Mouse (Mus musculus) liver, embryonic 15.5 days (tissue): ENCODE measurements around the gene Grifin. TPM values are rescaled to one million over a fixed set of nuclear protein-coding genes. Genes with fewer than 3 reads are reported as not detected.

ENCODE experiments used
- ATAC-seq: fragments of 200-750 bp; cut with Nextera tagmentation; 2 replicates; pipeline ENCODE4 v1.8.0; 2017; ENCODE audit warnings: moderate number of reproducible peaks, mild to moderate bottlenecking, moderate library complexity; ENCODE audit not compliant: insufficient read depth
- H3K27ac ChIP-seq: fragments of 300-500 bp; sonication (generic); replicated peaks from 2 replicates; pipeline ENCODE4 v1.5.1; 2015; ENCODE audit warnings: mild to moderate bottlenecking, inconsistent platforms
- H3K27me3 ChIP-seq: fragments of 300-500 bp; sonication (generic); 2 replicates; pipeline ENCODE4 v1.6.1; 2015; ENCODE audit warnings: mild to moderate bottlenecking, inconsistent platforms
- H3K36me3 ChIP-seq: fragments of 300-500 bp; sonication (generic); replicated peaks from 2 replicates; pipeline ENCODE4 v1.6.1; 2015; ENCODE audit warnings: moderate library complexity, mild to moderate bottlenecking, inconsistent platforms
- H3K4me1 ChIP-seq: fragments of 300-500 bp; sonication (generic); replicated peaks from 2 replicates; pipeline ENCODE4 v1.6.1; 2015; ENCODE audit warnings: inconsistent platforms
- H3K4me2 ChIP-seq: fragments of 300-500 bp; sonication (generic); 2 replicates; pipeline ENCODE4 v1.6.1; 2015; ENCODE audit warnings: moderate library complexity, mild to moderate bottlenecking, inconsistent platforms
- H3K4me3 ChIP-seq: fragments of 300-500 bp; sonication (generic); replicated peaks from 2 replicates; pipeline ENCODE4 v1.5.1; 2015; ENCODE audit warnings: mild to moderate bottlenecking, inconsistent platforms
- H3K9ac ChIP-seq: fragments of 300-500 bp; sonication (generic); 2 replicates; pipeline ENCODE4 v1.6.1; 2015; ENCODE audit warnings: moderate library complexity, mild to moderate bottlenecking, inconsistent platforms
- H3K9me3 ChIP-seq: fragments of 300-500 bp; sonication (generic); replicated peaks from 2 replicates; pipeline ENCODE4 v1.6.1; 2016; ENCODE audit warnings: inconsistent platforms
- WGBS: fragments of 180-500 bp; shearing (Covaris S2); methylation state at CpG from one replicate; pipeline ENCODE4 v1.1.7; 2015; ENCODE audit warnings: mixed read lengths; ENCODE audit not compliant: insufficient replicate concordance; 5-methylcytosine and 5-hydroxymethylcytosine counted together
- polyA plus RNA-seq: library from polyadenylated mRNA; unstranded; fragments of >200 nt; fragmentation: Nextera tagmentation; extraction: Ambion mirVana; gene quantifications from 2 replicates; pipeline ENCODE4 v1.2.1, GENCODE M21; 2015

Gene Grifin
- polyA plus RNA-seq, 1 experiment from 2014 or later: 1.9 TPM

DNA sequence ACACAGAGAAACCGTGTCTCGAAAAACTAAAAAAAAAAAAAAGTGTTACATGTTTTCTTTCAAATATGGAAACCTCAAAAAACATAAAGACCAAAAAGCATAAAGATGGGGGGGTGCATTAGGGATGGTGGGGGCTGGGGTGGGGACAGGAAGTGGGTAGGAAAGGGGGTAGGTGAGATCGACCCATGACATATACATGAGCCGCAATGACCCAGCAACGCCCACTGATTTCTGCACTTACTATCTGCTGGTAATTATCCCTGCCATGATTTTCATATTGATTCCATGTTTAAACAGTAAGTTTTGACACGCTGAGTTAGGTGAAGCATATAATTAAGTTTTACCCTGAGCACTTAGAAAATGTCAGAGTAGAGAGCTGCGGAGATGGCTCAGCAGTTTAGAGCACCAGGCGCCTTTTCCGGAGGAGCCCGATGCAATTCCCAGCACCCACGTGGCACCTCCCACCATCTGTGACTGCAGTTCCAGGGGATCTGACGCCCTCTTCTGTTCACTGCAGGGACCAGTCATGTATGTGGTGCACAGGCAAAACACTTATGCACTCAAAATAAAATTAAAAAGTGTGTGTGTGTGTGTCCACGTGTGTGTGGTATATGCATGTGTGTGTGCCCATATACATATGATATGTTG is 5.5 kb upstream of the Grifin start:
- Histone ChIP-seq H3K4me3 (no peak overlapping the region), H3K9me3 (no peaks in the 10 kb centered on the region), H3K36me3 (no peaks in the 10 kb centered on the region), H3K9ac (no peak overlapping the region), H3K4me2 (no peak overlapping the region), H3K27me3 (no peaks in the 10 kb centered on the region), H3K4me1 (peaks cover 36% of the 10 kb centered on the region), H3K27ac (no peak overlapping the region)
- no peak for ATAC-seq
- WGBS: 74% methylated on average over 13 of the region's 13 CpGs

DNA sequence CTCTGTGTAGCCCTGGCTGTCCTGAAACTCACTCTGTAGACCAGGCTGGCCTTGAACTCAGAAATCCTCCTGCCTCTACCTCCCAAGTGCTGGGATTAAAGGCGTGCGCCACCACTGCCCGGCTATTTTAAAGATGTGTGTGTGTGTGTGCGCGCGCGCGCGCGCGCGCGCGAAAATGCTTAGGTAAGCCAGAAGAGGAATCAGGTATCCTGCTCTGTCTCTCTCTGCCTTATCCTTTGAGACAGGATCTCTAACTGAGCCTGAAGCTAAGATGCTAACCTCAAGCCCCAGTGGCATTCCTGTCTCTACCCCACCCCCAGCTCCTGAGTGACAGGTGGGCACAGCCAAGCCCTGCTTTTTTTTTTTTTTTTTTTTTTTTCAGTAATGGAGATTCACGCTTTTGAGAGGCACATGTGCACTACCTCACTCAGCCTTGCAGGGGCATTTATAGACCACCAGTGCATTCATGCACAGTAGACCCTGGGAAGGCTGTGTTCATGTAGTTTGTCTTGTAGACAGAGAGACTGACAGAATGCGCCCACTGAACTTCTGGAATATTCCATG is 4.2 kb upstream of the Grifin start:
- no peak overlapping the region for H3K4me2 ChIP-seq
- H3K36me3 ChIP-seq: no peaks in the 10 kb centered on the region
- no peaks in the 10 kb centered on the region for H3K27me3 ChIP-seq
- no peak for ATAC-seq
- WGBS: 79% methylated on average over 16 of the region's 16 CpGs
- no peaks in the 10 kb centered on the region for H3K9me3 ChIP-seq
- H3K27ac ChIP-seq: no peak overlapping the region
- H3K4me1 ChIP-seq: peaks cover 47% of the 10 kb centered on the region
- H3K4me3 ChIP-seq: no peak overlapping the region
- no peak overlapping the region for H3K9ac ChIP-seq

DNA sequence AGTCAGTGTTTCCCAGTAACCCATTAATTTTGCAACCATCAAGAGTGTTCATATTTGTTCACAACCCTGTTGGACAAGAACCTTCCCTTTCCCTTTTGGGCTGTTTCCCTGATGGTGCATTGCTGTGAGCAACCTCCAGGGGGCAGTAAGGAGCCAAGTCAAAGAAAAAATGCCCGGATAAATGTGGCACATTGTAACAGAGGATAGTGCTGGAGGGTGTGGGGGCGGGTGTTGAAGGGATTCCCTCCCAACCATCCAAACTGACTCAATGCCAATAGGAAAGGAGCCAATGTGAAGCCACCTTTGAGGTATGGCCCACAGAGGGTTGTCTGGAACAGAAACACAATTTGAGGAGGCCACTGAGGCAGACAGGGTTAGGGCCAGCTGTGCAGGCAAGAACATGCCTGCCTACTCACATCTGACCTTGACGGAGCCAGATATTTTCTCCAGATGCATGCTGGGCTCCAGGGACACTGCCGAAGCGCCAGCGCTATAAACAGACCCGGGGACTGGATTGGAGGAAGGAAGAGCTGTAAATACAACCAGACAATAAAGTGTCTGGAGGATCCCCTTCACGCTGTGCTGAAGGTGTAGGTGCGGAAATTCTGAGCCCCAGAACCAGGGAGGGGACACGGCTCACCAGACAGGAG is 3.6 kb upstream of the Grifin start:
- no peak overlapping the region for H3K9ac ChIP-seq

DNA sequence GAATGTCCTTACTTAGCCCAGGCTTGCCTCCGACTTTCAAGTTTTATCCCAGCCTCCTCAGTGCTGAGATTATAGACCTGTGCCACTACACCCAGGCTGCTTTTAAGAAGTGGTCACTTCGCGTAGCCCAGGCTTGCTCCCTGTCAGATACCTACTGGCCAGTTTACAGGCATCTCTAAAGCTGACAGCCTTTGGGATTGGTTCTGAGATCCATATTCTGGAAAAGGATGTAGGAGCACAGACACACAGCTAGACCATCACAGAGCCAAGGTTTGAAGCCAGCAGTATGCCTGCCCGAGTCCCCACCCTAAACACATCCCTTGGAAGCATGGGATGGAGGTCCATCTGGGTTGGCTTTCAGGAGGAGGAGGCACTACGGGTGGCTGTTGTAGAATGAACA is 2.9 kb upstream of the Grifin start:
- 71% methylated on average over 5 of the region's 5 CpGs for WGBS
- ATAC-seq: no peak
- Histone ChIP-seq H3K27ac (peak overlapping the region; percentile 46), H3K4me2 (no peak overlapping the region), H3K9me3 (no peaks in the 10 kb centered on the region), H3K9ac (no peak overlapping the region), H3K36me3 (no peaks in the 10 kb centered on the region), H3K4me3 (no peak overlapping the region), H3K27me3 (peaks cover 3% of the 10 kb centered on the region), H3K4me1 (peaks cover 55% of the 10 kb centered on the region)

More for the DNA sequence above, 3.6 kb upstream of the Grifin start:
- no peaks in the 10 kb centered on the region for H3K36me3 ChIP-seq
- peak overlapping the region; percentile 23; the same call in 1 of the 2 replicates for H3K4me2 ChIP-seq
- 26% methylated on average over 10 of the region's 10 CpGs for WGBS
- H3K4me1 ChIP-seq: peaks cover 53% of the 10 kb centered on the region
- no peak overlapping the region for H3K4me3 ChIP-seq
- no peak for ATAC-seq
- no peaks in the 10 kb centered on the region for H3K27me3 ChIP-seq
- peak overlapping the region; percentile 42; the same call in 1 of the 2 replicates for H3K27ac ChIP-seq
- no peaks in the 10 kb centered on the region for H3K9me3 ChIP-seq

DNA sequence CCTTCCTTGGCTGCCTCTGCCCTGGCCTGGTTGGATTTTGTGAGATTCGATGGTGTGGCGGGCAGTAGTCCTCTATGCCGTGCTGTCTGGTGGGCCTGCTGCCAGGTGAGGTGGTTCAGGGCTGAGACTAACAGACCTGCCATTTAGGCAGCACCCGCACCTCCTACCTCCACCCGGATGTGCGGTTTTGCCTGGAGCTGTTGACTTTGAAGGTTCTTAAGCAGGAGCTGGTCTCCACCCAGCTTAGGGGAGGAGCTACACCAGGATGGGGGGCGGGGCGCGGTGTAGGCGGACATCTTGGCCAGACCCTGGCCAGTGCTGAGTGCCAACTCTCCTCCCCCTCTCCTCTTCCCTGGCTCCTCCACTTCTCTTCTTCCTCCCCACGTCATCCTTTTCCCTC is 2.5 kb upstream of the Grifin start:
- WGBS: 40% methylated on average over 11 of the region's 11 CpGs
- Histone ChIP-seq H3K36me3 (no peaks in the 10 kb centered on the region), H3K27ac (peak overlapping the region; percentile 61), H3K4me3 (no peak overlapping the region), H3K4me1 (peaks cover 55% of the 10 kb centered on the region), H3K4me2 (no peak overlapping the region; the same call in 1 of the 2 replicates), H3K9me3 (no peaks in the 10 kb centered on the region), H3K9ac (no peak overlapping the region), H3K27me3 (peaks cover 3% of the 10 kb centered on the region)
- ATAC-seq: peak; percentile 42

DNA sequence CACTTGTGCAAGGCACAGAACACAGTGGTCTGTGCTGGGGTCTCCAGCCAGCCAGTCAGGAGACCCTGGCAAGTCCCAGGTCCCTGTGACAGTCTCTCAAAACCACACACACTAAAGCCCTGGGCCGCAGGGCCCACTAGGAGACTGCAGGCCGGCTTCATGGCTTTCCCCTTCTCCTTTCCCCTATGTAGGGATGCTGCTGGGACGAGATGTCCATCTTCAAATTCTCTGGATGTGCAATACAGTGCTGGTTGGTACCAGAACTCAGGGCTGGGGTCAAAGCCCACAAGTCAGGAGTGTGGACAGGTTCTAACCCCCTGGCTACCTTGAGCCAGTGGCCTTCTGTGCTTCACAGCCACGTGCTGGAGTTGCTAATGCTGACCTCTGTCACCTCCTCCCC is 1.4 kb upstream of the Grifin start:
- H3K27me3 ChIP-seq: peaks cover 3% of the 10 kb centered on the region
- 66% methylated on average over 4 of the region's 4 CpGs for WGBS
- no peak overlapping the region for H3K4me2 ChIP-seq
- H3K4me1 ChIP-seq: peaks cover 55% of the 10 kb centered on the region
- no peak overlapping the region for H3K9ac ChIP-seq
- H3K36me3 ChIP-seq: no peaks in the 10 kb centered on the region
- H3K4me3 ChIP-seq: no peak overlapping the region
- ATAC-seq: no peak
- no peak overlapping the region for H3K27ac ChIP-seq
- H3K9me3 ChIP-seq: no peaks in the 10 kb centered on the region

DNA sequence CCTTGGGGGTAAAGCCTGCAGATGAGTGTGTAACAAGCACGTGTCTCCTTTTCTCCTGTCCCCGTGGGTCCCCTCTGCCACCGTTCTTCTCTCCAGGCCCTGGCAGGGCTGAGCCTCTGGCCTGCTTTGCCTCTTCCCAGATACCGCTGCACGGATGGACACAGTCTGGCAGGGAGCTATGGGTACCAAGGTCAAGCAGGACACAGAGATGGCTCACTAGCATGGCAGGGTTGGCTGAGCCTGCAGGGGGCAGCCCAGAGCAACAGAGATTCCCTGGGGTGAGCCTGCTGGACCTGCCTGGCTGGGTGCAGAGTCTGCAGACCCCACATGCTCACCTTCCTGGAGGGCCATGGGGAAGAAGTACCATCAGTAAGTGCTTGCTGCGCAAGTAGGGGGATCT is 985 bp upstream of the Grifin start:
- no peak overlapping the region for H3K4me2 ChIP-seq
- no peak overlapping the region for H3K9ac ChIP-seq
- no peaks in the 10 kb centered on the region for H3K36me3 ChIP-seq
- H3K4me3 ChIP-seq: no peak overlapping the region
- no peaks in the 10 kb centered on the region for H3K9me3 ChIP-seq
- H3K27ac ChIP-seq: no peak overlapping the region
- no peak for ATAC-seq
- WGBS: 59% methylated on average over 6 of the region's 6 CpGs
- H3K4me1 ChIP-seq: peaks cover 55% of the 10 kb centered on the region
- peaks cover 3% of the 10 kb centered on the region for H3K27me3 ChIP-seq

DNA sequence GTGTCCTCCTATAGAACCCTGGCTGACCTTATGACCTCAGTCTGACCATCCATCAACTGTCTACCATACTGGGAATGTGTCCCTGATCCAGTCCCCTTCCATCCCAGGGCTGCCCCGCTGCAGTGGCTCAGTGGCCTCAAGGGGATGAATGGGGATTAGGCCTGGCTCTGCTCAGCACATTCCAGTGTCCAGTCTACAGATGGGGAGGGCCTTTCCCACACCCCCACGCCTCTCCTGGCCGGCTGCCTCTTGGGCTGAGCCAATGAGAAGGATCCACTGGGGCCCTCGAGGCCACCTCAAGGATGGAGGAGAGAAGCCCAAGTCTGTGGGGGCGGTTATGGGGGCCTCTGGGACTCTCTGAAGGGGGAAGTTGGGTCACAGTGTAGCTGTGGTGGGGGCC is 580 bp upstream of the Grifin start:
- Histone ChIP-seq H3K9me3 (no peaks in the 10 kb centered on the region), H3K4me1 (peaks cover 55% of the 10 kb centered on the region), H3K4me2 (no peak overlapping the region), H3K27me3 (peaks cover 3% of the 10 kb centered on the region), H3K27ac (0 out of 2 replicates have a peak overlapping the region, but pooled peaks have one; percentile 45), H3K9ac (no peak overlapping the region), H3K36me3 (no peaks in the 10 kb centered on the region), H3K4me3 (no peak overlapping the region)
- WGBS: 55% methylated on average over 5 of the region's 5 CpGs
- 0 out of 2 replicates have a peak, but pooled peaks have one; percentile 0 for ATAC-seq

DNA sequence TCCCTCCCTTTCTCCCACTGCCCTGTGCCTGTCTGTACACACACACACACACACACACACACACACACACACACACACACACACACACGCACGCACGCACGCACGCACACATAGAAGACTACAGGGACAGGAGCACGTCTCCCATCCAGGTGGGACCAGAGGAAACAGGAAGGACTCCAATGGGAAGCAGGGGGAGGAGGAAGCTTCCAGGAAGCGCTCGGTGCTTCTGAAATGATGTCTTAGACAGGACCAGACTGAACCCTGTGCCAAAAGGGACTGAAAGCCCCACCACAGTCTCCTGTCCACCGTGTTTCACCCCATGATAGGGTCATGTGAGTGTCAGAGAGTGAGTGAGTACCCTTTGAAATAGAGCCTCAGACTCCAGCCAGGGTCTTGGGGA is 2.3 kb downstream of the Grifin start:
- H3K4me1 ChIP-seq: peaks cover 43% of the 10 kb centered on the region
- no peak overlapping the region for H3K9ac ChIP-seq
- no peak overlapping the region for H3K4me2 ChIP-seq
- peaks cover 3% of the 10 kb centered on the region for H3K27me3 ChIP-seq
- ATAC-seq: no peak
- no peaks in the 10 kb centered on the region for H3K9me3 ChIP-seq
- H3K36me3 ChIP-seq: no peaks in the 10 kb centered on the region
- 75% methylated on average over 9 of the region's 9 CpGs for WGBS
- no peak overlapping the region for H3K4me3 ChIP-seq
- H3K27ac ChIP-seq: no peak overlapping the region

DNA sequence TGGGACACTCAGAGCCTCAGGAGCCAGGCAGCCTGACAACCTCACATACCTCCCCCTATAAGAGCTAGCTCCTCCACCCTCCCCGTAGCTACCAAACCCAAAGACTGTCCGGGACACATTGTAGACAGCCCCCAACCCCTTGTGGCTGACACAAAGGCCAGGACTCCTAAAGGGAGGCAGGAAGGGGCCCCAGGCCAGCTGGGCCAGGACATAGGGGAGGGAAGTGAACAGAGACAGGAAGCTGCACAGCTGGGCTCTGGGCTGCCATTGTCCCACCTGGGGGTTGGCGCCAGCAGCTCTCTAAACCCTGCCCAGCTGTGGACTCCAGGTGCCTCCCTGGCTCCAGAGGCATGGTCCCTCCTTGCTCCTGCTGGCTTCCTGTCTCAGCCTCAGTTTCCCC is 8.0 kb downstream of the Grifin start:
- no peaks in the 10 kb centered on the region for H3K36me3 ChIP-seq
- ATAC-seq: no peak
- no peaks in the 10 kb centered on the region; the same call in 1 of the 2 replicates for H3K4me1 ChIP-seq
- H3K9me3 ChIP-seq: no peaks in the 10 kb centered on the region
- peaks cover 2% of the 10 kb centered on the region; the same call in 1 of the 2 replicates for H3K27me3 ChIP-seq
- H3K4me2 ChIP-seq: no peak overlapping the region
- no peak overlapping the region for H3K27ac ChIP-seq
- no peak overlapping the region for H3K4me3 ChIP-seq
- 20% methylated on average over 3 of the region's 3 CpGs for WGBS
- no peak overlapping the region for H3K9ac ChIP-seq

DNA sequence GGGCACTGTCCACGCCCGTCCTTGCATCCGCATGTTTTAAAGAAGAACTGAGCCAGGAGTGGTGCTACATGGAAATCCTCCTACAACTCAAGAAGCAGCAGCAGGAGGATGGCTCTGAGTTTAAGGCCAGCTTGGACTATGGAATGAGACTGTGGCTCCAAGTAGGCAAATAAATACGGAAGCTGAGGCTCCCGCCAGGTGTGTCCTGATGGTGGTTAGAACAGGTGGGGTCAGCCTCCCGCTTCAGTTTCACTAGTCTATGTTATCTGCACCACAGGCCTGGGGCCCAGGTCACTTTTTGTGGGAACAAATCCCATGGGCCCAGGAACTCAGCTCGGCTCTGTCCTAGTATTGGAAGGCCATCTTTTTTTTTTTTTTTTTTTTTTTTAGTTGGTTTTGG is 11.2 kb downstream of the Grifin start:
- no peak for ATAC-seq
- WGBS: 68% methylated on average over 7 of the region's 7 CpGs

More for the DNA sequence above, 11.2 kb downstream of the Grifin start:
- H3K27ac ChIP-seq: no peak overlapping the region
- peaks cover 8% of the 10 kb centered on the region; the same call in 1 of the 2 replicates for H3K27me3 ChIP-seq
- no peaks in the 10 kb centered on the region for H3K36me3 ChIP-seq
- H3K9me3 ChIP-seq: no peaks in the 10 kb centered on the region
- H3K9ac ChIP-seq: no peak overlapping the region
- H3K4me3 ChIP-seq: no peak overlapping the region
- H3K4me2 ChIP-seq: no peak overlapping the region
- H3K4me1 ChIP-seq: no peaks in the 10 kb centered on the region; the same call in 1 of the 2 replicates
